Mouse (Mus musculus): ENCODE results near the gene Hpd.

GRCm38 (mm10) chr5:123232180-123232579, 49.7 kb upstream of the Hpd start:
- TF ChIP-seq EP300 (IDR thresholded peaks at IDR 0.05; ENCODE audit: low read depth) (no peak), CTCF (IDR thresholded peaks at IDR 0.05; ENCODE audit: low read depth) (no peak)
